Mouse (Mus musculus): ENCODE measurements around the gene Tmem269. TPM values are rescaled to one million over a fixed set of nuclear protein-coding genes. Genes with fewer than 3 reads are reported as not detected.
A peak's percentile ranks its signal among the peaks of the same experiment; 100 is the strongest.

Tmem269 gene
- polyA plus RNA-seq, 1 experiment from 2014 or later, result 0.28 TPM

DNA sequence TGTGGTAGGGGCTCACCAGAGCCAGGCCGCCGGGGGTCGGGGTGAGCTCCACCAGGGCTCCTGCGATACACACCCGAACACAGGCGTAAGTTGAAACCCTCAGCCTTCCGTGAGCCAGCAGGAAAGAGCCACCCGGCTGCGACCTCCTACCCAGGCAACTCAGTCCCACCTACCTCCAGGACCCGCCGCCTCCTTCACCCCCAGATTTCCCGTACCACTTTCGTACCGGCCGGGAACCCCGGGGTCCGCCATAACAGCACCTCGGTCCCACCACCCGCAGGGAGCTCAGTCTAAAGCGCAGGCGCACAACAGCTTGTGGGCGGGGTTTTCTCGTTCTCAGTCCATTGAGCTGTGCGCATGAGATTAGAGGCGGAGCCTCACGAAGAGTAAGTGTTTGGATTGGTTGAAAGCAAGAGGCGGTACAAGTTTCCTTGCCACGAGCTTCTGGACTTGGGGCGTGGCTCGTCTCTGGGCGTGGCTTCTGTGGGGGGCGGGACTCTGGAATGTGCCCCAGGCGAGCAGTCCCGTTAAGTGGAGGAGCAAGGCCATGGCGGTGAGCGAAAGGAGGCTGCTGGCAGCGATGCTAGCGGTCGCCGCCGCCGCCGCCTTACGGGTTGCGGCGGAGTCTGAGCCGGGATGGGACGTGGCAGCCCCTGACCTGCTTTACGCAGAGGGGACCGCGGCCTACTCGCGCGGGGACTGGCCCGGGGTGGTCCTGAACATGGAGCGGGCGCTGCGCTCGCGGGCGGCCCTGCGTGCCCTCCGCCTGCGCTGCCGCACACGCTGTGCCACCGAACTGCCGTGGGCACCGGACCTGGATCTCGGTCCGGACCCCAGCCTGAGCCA lies 14.6 kb upstream of the Tmem269 start, which contains the start of the genes AU022252 and P3h1:
Gene AU022252, minus strand, starts transcription at position 303 of the 846 bp plus-strand sequence.
Gene P3h1, plus strand, starts transcription at position 506 of the 846 bp plus-strand sequence.
- no peak within 1 kb of the TSS; the same call in 1 of the 2 replicates for H3K27ac ChIP-seq
- H3K36me3 ChIP-seq, result peaks cover 18% of the 10 kb centered on the region
- ATAC-seq (ENCODE audit: low FRiP score, low read depth), result peak; percentile 97
- H3K4me2 ChIP-seq (replicated peaks), result peak within 1 kb of the TSS; percentile 92
- H3K4me3 ChIP-seq, result peak within 1 kb of the TSS; percentile 89
- peaks cover 6% of the 10 kb centered on the region; the same call in 1 of the 2 replicates for H3K4me1 ChIP-seq
- H3K9ac ChIP-seq, result peak within 1 kb of the TSS; percentile 76
- H3K27me3 ChIP-seq (replicated peaks), result no peaks in the 10 kb centered on the region
- H3K9me3 ChIP-seq, result no peaks in the 10 kb centered on the region
- WGBS, result under 1% methylated on average over 69 of the region's 71 CpGs

DNA sequence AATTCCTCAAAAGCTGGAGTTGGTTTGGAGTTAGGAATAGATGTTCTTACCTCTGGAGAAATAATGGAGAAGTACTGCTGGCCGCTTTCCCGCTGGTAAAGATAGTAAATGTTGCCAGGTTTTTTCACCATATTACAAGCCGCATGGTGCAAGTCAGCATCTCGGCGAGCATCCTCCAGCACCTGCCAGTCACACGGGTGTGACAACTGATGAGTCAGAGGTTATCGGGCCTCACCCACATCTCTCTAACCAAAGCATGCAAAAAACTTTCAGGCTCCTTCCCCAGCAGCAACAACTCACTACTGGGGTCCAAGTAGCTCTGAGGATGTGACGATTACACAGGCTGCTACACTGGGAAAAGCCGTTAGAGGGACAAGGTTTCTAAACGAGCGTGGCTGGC lies 8.7 kb upstream of the Tmem269 start:
- Histone ChIP-seq H3K9me3 (no peaks in the 10 kb centered on the region), H3K4me2 (replicated peaks) (no peak overlapping the region), H3K9ac (no peak overlapping the region), H3K4me3 (no peak overlapping the region), H3K27ac (no peak overlapping the region), H3K4me1 (peaks cover 5% of the 10 kb centered on the region; the same call in 1 of the 2 replicates), H3K36me3 (peaks cover 46% of the 10 kb centered on the region), H3K27me3 (replicated peaks) (no peaks in the 10 kb centered on the region)
- ATAC-seq (ENCODE audit: low FRiP score, low read depth), result no peak
- WGBS, result 95% methylated on average over 11 of the region's 11 CpGs

DNA sequence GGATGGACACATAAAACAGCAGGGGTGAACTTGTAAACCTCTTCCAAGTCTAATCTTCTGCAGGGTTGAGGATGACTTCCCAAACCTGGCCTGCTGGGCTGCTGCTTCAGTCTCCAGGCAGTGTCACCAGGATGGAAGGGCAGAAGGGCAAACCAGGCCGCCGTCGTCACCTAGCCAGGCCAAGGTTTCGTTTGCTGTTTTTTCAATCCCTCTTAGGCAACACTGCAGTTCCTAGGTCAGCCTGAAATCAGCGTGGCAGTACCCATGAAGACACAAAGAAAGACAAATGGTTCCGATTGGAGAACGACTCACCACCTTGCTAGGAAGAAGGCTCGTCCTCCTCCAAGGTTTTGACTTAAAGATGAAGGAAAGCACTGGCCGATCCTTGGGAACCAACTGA lies 7.7 kb upstream of the Tmem269 start:
- Histone ChIP-seq H3K4me3 (no peak overlapping the region), H3K27me3 (replicated peaks) (no peaks in the 10 kb centered on the region), H3K4me2 (replicated peaks) (no peak overlapping the region), H3K27ac (no peak overlapping the region), H3K4me1 (no peaks in the 10 kb centered on the region), H3K9ac (no peak overlapping the region), H3K36me3 (peaks cover 46% of the 10 kb centered on the region), H3K9me3 (no peaks in the 10 kb centered on the region)
- WGBS, result 90% methylated on average over 9 of the region's 9 CpGs
- no peak for ATAC-seq (ENCODE audit: low FRiP score, low read depth)

DNA sequence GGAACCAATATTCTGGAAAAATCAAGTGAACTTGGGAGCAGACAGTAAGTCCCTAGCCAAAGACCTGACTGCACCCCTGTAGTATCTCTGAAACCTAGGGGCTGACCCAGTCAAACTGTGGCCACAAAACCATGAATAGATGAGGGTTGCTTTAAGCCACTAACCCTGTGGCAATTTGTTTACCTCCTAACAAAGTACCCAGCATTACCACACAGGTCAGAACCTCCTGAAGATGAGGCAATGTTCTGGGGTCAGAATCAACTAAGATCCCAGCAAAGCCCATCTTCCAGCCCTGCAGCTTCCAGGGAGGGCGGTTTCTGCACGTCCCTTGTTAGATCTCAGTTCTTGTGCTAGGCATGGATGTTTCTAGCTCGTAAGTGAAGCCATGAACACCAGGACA lies 6.5 kb upstream of the Tmem269 start:
- Histone ChIP-seq H3K9me3 (no peaks in the 10 kb centered on the region), H3K4me1 (no peaks in the 10 kb centered on the region), H3K36me3 (peaks cover 46% of the 10 kb centered on the region), H3K4me3 (no peak overlapping the region), H3K4me2 (replicated peaks) (no peak overlapping the region), H3K9ac (no peak overlapping the region), H3K27me3 (replicated peaks) (no peaks in the 10 kb centered on the region), H3K27ac (no peak overlapping the region)
- no peak for ATAC-seq (ENCODE audit: low FRiP score, low read depth)
- 96% methylated on average over 3 of the region's 3 CpGs for whole genome bisulfite sequencing

DNA sequence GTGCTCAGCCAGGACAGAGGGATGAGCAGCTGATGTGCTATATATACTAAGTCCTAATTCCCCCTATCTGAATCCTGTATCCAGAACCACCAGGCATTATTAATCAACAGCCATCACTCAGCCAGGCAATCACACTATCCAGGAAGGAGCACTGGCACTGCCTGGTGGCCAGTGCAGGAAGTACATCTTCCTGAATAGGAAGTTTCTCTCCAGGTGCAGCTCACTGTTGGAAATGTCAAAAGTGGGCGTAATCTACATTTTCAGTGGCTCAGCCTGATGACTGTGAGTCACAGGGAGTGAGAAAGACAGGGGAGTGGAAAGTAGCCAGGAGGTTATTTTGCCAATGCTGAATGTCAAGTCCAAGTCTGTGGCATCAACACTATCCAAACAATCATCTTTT lies 5.7 kb upstream of the Tmem269 start:
- Histone ChIP-seq H3K27me3 (replicated peaks) (no peaks in the 10 kb centered on the region), H3K4me1 (no peaks in the 10 kb centered on the region), H3K9ac (no peak overlapping the region), H3K4me3 (no peak overlapping the region), H3K9me3 (no peaks in the 10 kb centered on the region), H3K36me3 (peaks cover 46% of the 10 kb centered on the region), H3K27ac (no peak overlapping the region), H3K4me2 (replicated peaks) (no peak overlapping the region)
- no peak for ATAC-seq (ENCODE audit: low FRiP score, low read depth)
- WGBS, result 93% methylated on average over 1 of the region's 1 CpGs

DNA sequence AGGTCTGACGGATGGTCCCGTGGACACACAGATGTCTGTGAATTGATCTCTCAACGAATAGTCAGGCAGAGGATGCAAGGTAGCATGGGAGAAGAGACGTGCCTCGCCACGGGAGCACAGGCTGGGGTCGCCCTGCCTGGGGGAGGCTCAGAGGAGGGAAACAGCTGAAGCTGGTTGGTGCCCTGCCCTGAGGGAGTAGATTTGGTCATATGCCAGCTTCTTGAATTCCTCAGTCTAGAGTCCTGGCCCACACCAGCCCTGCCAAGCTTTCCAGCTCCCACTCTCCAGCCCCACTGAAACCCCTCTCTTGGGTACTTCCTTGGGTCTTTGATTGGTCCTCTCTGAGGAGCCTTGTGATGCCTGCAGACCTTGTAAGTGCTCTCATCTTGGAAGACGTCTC lies 1.4 kb downstream of the Tmem269 start:
- Histone ChIP-seq H3K9ac (no peak overlapping the region), H3K36me3 (no peaks in the 10 kb centered on the region), H3K27ac (no peak overlapping the region), H3K4me2 (replicated peaks) (no peak overlapping the region), H3K27me3 (replicated peaks) (no peaks in the 10 kb centered on the region), H3K9me3 (no peaks in the 10 kb centered on the region), H3K4me3 (no peak overlapping the region), H3K4me1 (no peaks in the 10 kb centered on the region)
- WGBS, result 78% methylated on average over 8 of the region's 8 CpGs
- ATAC-seq (ENCODE audit: low FRiP score, low read depth), result no peak

DNA sequence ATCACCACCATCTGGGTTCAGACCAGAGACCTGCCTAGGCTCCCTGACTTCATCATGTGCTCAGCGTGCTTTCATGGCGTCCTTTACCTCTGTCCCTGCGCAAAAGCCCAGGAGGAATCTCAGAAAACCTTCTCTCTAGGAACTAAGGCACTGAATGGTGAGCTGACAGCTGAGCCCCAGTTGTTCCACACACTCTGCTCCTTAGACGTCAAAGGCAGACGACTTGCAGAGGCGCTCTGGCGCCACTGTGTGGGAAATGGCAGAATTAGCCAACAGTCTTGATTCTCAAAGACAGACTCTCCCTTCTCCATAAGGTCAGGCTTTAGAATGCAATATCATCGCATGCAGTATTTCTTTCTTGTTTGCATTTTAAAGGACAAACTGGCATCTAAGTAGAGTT lies 13.3 kb downstream of the Tmem269 start:
- 15% methylated on average over 8 of the region's 8 CpGs for WGBS
- peak; percentile 57 for ATAC-seq (ENCODE audit: low FRiP score, low read depth)
- Histone ChIP-seq H3K4me3 (no peak overlapping the region), H3K27me3 (replicated peaks) (no peaks in the 10 kb centered on the region), H3K4me2 (replicated peaks) (no peak overlapping the region), H3K27ac (no peak overlapping the region), H3K4me1 (peaks cover 11% of the 10 kb centered on the region), H3K9me3 (no peaks in the 10 kb centered on the region), H3K9ac (no peak overlapping the region), H3K36me3 (peaks cover 16% of the 10 kb centered on the region)

DNA sequence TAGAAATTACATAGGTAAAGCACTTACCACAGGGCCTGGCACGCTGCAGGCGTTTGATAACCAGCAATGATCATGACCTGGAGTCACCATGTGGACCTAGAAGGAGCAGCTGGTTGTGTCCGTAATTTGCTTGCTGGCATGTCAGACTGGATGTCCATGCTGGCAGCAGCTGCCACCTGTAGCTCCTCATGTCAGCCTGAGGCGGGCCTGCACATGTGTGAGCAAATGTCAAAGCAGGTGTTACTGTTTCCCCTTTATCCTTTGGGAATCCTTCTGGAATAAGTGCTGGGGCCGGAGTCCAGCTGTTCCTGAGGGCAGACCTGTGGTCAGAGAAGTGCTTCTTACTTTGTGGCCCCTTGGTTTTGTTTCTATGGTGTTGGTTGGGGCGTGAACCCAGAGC lies 19.9 kb downstream of the Tmem269 start:
- ATAC-seq (ENCODE audit: low FRiP score, low read depth), result no peak
- Histone ChIP-seq H3K27me3 (replicated peaks) (no peaks in the 10 kb centered on the region), H3K36me3 (peaks cover 16% of the 10 kb centered on the region), H3K4me1 (peaks cover 19% of the 10 kb centered on the region), H3K4me3 (no peak overlapping the region), H3K9me3 (no peaks in the 10 kb centered on the region), H3K4me2 (replicated peaks) (no peak overlapping the region; the same call in 1 of the 2 replicates), H3K27ac (no peak overlapping the region), H3K9ac (no peak overlapping the region)
- 85% methylated on average over 6 of the region's 6 CpGs for WGBS

DNA sequence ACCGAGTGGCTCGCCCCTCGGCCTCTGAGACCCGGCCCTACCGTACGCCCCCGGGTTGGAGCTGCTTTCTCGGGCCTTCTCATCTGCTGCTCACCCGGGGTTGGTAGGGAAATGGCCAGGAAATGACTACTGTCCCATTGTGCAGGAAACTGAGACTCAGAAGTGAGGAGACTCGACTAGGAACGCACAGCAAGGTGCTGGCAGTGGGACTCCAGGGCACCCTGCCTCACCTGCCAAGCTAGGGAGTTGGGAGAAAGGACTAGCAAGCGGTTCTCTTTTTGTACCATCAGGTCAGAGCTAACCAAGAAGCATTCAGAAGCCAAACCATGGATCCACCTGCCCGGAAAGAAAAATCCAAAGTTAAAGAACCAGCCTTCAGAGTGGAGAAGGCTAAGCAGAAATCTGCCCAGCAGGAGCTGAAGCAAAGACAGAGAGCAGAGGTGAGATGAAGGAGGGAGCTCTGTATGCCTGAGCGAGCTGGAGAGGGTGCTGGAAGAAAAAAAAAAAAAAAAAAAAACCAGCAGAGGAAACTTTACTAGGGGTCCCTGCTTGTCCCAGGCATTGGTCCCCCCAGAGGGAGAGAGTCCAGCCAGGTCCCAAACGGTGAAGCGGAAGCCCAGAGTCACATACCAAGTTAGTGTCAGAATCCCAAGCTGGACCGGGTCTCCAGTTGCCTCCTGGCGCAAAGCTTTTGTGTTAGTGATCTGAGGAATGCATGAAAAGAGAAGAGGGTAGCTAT lies 22.3 kb downstream of the Tmem269 start:
- Histone ChIP-seq H3K4me3 (peak overlapping the region; percentile 70), H3K27me3 (replicated peaks) (no peaks in the 10 kb centered on the region), H3K27ac (peak overlapping the region; percentile 21), H3K9ac (peak overlapping the region; percentile 68), H3K36me3 (peaks cover 3% of the 10 kb centered on the region), H3K4me2 (replicated peaks) (peak overlapping the region; percentile 76), H3K9me3 (no peaks in the 10 kb centered on the region), H3K4me1 (peaks cover 19% of the 10 kb centered on the region)
- 7% methylated on average over 18 of the region's 18 CpGs for WGBS
- ATAC-seq (ENCODE audit: low FRiP score, low read depth), result 0 out of 2 replicates have a peak, but pooled peaks have one; percentile 1

DNA sequence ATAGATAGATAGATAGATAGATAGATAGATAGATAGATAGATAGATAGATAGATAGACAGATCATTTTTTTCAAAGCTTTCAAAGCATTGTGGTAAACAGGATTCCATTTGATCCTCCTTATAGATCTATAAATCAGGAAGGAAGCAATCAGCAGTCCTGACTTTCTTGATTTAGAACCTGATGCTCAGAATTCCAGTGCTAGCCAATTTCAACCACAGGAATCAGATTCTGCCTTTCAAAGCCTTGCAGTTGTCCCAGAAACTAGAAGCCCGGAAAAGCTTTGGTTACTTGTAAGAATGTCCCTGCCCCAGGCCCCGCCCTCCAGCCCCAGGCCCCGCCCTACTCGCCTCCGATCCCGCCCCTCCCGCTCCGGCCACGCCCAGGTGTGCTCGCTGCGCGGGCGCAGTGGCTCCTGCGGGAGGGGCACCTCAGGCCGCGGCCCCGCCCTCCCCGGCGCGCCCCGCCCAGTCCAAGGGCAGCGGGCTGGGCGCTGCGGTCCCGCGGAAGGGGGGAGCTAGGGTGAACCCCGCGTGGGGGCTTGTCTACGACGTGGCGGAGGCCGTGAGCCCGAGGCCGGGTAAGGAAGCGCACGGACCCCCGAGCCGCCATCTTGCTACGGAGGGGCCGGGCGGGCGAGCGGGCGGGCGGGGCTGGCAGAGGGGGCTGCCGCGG lies 23.0 kb downstream of the Tmem269 start, which contains the start of gene Svbp:
Gene Svbp, plus strand, starts transcription at position 398 of the 673 bp plus-strand sequence.
- Histone ChIP-seq H3K36me3 (no peaks in the 10 kb centered on the region), H3K4me3 (peak within 1 kb of the TSS; percentile 70), H3K27me3 (replicated peaks) (no peaks in the 10 kb centered on the region), H3K9ac (peak within 1 kb of the TSS; percentile 68), H3K4me1 (peaks cover 19% of the 10 kb centered on the region), H3K27ac (peak within 1 kb of the TSS; percentile 21), H3K9me3 (no peaks in the 10 kb centered on the region), H3K4me2 (replicated peaks) (peak within 1 kb of the TSS; percentile 76)
- ATAC-seq (ENCODE audit: low FRiP score, low read depth), result peak; percentile 89
- under 1% methylated on average over 47 of the region's 47 CpGs for WGBS

DNA sequence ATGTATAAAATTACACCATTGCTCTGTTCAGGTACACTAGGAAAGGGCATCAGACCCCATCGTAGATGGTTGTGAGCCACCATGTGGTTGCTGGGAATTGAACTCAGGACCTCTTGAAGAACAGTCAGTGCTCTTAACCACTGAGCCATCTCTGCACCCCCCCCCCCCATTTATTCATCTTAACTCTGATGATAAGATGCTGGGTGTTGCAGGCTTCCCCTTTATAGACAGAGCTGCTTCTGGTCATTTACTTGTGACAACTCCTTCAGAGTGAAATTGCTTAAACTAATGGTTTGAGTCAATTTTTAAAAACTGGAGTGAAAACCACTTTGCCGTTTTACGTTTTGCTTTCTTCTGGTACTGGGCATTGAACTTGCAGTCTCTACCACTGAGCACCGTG lies 25.3 kb downstream of the Tmem269 start:
- H3K4me3 ChIP-seq, result no peak overlapping the region
- H3K9me3 ChIP-seq, result no peaks in the 10 kb centered on the region

DNA sequence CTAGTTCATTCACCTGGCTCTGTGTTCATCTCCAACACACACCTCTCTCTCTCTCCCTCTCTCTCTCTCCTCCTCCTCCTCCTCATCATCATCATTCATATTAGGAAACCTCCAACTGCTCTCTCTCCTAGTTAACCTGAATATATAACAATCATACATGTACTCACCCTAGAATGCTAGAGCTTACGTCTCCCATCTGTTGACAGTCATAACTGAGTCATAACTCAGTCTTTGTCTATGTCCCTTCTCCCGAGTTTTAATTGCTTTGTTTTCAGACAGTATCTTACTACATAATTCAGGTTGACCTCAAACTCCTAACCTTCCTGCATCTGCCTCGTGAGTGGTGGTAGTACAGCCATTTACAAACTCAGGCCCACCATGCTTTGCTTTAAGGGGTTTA lies 26.7 kb downstream of the Tmem269 start:
- H3K4me1 ChIP-seq, result peaks cover 5% of the 10 kb centered on the region
- 0 out of 2 replicates have a peak, but pooled peaks cover 2% of the 10 kb centered on the region for H3K27me3 ChIP-seq (replicated peaks)
- no peaks in the 10 kb centered on the region for H3K9me3 ChIP-seq
- no peak for ATAC-seq (ENCODE audit: low FRiP score, low read depth)
- no peak overlapping the region for H3K4me3 ChIP-seq
- no peak overlapping the region for H3K27ac ChIP-seq
- no peak overlapping the region for H3K9ac ChIP-seq
- WGBS, result 73% methylated on average over 3 of the region's 3 CpGs
- H3K36me3 ChIP-seq, result no peaks in the 10 kb centered on the region
- H3K4me2 ChIP-seq (replicated peaks), result no peak overlapping the region

More for the DNA sequence above, 25.3 kb downstream of the Tmem269 start:
- H3K4me1 ChIP-seq, result peaks cover 16% of the 10 kb centered on the region
- H3K9ac ChIP-seq, result no peak overlapping the region
- no peaks in the 10 kb centered on the region for H3K36me3 ChIP-seq
- 0 out of 2 replicates have a peak, but pooled peaks cover 2% of the 10 kb centered on the region for H3K27me3 ChIP-seq (replicated peaks)
- no peak for ATAC-seq (ENCODE audit: low FRiP score, low read depth)
- no peak overlapping the region for H3K27ac ChIP-seq
- no peak overlapping the region for H3K4me2 ChIP-seq (replicated peaks)
- 91% methylated on average over 4 of the region's 4 CpGs for WGBS
